Mouse (Mus musculus) MEL (cell line): ENCODE data around the gene Kcnq4. TPM values are rescaled to one million over a fixed set of nuclear protein-coding genes. Genes with fewer than 3 reads are reported as not detected.

Experiments used
- DNase-seq: peaks from one replicate; pipeline ENCODE4 v3.0.0; 2011; ENCODE audit warnings: low read depth, low spot score
- H3K27ac ChIP-seq: 2 replicates; pipeline ENCODE4 v1.5.1; 2012; ENCODE audit warnings: low read depth, mild to moderate bottlenecking, control low read depth, low read length, moderate library complexity; ENCODE audit not compliant: control insufficient read depth
- H3K27me3 ChIP-seq, 2 experiments: fragments of 150-350 bp in 1 of 2; sonication (generic) in 1 of 2; 2 replicates each; pipeline ENCODE4 v1.6.1; 2012; ENCODE audit warnings: low read length in 2 of 2, mild to moderate bottlenecking in 2 of 2, improper control_type of control experiment in 1 of 2, moderate library complexity in 1 of 2; ENCODE audit not compliant: insufficient read depth in 2 of 2, control insufficient read depth in 1 of 2
- H3K36me3 ChIP-seq, 2 experiments: 2 replicates each; pipeline ENCODE4 v1.6.1; 2012 to 2014; ENCODE audit warnings: low read length in 2 of 2, improper control_type of control experiment in 1 of 2, inconsistent platforms in 1 of 2, mild to moderate bottlenecking in 1 of 2; ENCODE audit not compliant: insufficient read depth in 2 of 2, control insufficient read depth in 1 of 2
- H3K4me1 ChIP-seq, 2 experiments: fragments of 150-350 bp in 1 of 2; sonication (generic) in 1 of 2; 2 replicates each; pipeline ENCODE4 v1.6.1; 2012; ENCODE audit warnings: low read length in 2 of 2, improper control_type of control experiment in 1 of 2, mild to moderate bottlenecking in 1 of 2; ENCODE audit not compliant: insufficient read depth in 2 of 2, control insufficient read depth in 1 of 2
- H3K4me3 ChIP-seq, 2 experiments: fragments of 150-350 bp in 1 of 2; sonication (generic) in 1 of 2; 2 replicates each; pipeline ENCODE4 v1.5.1; 2012; ENCODE audit warnings: low read depth in 2 of 2, low read length in 2 of 2, mild to moderate bottlenecking in 2 of 2, moderate library complexity in 2 of 2, control low read depth in 1 of 2, improper control_type of control experiment in 1 of 2; ENCODE audit not compliant: control insufficient read depth in 1 of 2, insufficient read depth in 1 of 2
- H3K79me2 ChIP-seq: 2 replicates; pipeline ENCODE4 v1.6.1; 2012; ENCODE audit warnings: mild to moderate bottlenecking, low read length, moderate library complexity; ENCODE audit not compliant: control insufficient read depth, poor library complexity, insufficient read depth
- H3K9ac ChIP-seq: 2 replicates; pipeline ENCODE4 v1.6.1; 2012; ENCODE audit warnings: low read depth, mild to moderate bottlenecking, control low read depth, low read length, moderate library complexity; ENCODE audit not compliant: control insufficient read depth, poor library complexity, severe bottlenecking
- H3K9me3 ChIP-seq: fragments of 150-350 bp; sonication (generic); replicated peaks from 2 replicates; pipeline ENCODE4 v1.6.1; 2012; ENCODE audit warnings: mild to moderate bottlenecking, low read length, improper control_type of control experiment, moderate library complexity; ENCODE audit not compliant: insufficient read depth
- BHLHE40 ChIP-seq: IDR thresholded peaks from 2 replicates; pipeline ENCODE4 v1.6.1; 2012; ENCODE audit warnings: low read depth, mild to moderate bottlenecking, inconsistent platforms, low read length, improper control_type of control experiment, borderline replicate concordance
- CHD1 ChIP-seq: IDR thresholded peaks from 2 replicates; pipeline ENCODE4 v1.6.1; 2012; ENCODE audit warnings: low read depth, mild to moderate bottlenecking, inconsistent platforms, low read length, improper control_type of control experiment
- CHD2 ChIP-seq: IDR thresholded peaks from 2 replicates; pipeline ENCODE4 v1.6.1; 2011; ENCODE audit warnings: low read length, improper control_type of control experiment
- ELF1 ChIP-seq: IDR thresholded peaks from 2 replicates; pipeline ENCODE4 v1.6.1; 2014; ENCODE audit warnings: low read depth, mild to moderate bottlenecking, inconsistent platforms, low read length, improper control_type of control experiment, moderate library complexity
- EP300 ChIP-seq, 2 experiments: IDR thresholded peaks; 2 replicates each; pipeline ENCODE4 v1.6.1; 2011; ENCODE audit warnings: improper control_type of control experiment in 2 of 2, low read length in 2 of 2, low read depth in 1 of 2, mild to moderate bottlenecking in 1 of 2
- GABPA ChIP-seq: IDR thresholded peaks from 2 replicates; pipeline ENCODE4 v1.6.1; 2012; ENCODE audit warnings: low read depth, mild to moderate bottlenecking, inconsistent platforms, low read length, improper control_type of control experiment, moderate library complexity
- HCFC1 ChIP-seq: IDR thresholded peaks from 2 replicates; pipeline ENCODE4 v1.6.1; 2012; ENCODE audit warnings: low read depth, mild to moderate bottlenecking, inconsistent platforms, low read length, improper control_type of control experiment, moderate library complexity
- KAT2A ChIP-seq: conservative IDR thresholded peaks from 2 replicates; pipeline ENCODE4 v1.6.1; 2012; ENCODE audit warnings: low read depth, low read length, improper control_type of control experiment, inconsistent platforms
- MAFK ChIP-seq: IDR thresholded peaks from 2 replicates; pipeline ENCODE4 v1.6.1; 2011; ENCODE audit warnings: low read depth, mild to moderate bottlenecking, low read length, improper control_type of control experiment, borderline replicate concordance
- MAZ ChIP-seq: IDR thresholded peaks from 2 replicates; pipeline ENCODE4 v1.6.1; 2012; ENCODE audit warnings: low read depth, mild to moderate bottlenecking, inconsistent platforms, low read length, improper control_type of control experiment
- MYB ChIP-seq: IDR thresholded peaks from 2 replicates; pipeline ENCODE4 v1.6.1; 2011; ENCODE audit warnings: mild to moderate bottlenecking, low read depth, low read length, improper control_type of control experiment
- NRF1 ChIP-seq: IDR thresholded peaks from 2 replicates; pipeline ENCODE4 v1.6.1; 2014; ENCODE audit warnings: low read depth, mild to moderate bottlenecking, inconsistent platforms, low read length, improper control_type of control experiment, moderate library complexity; ENCODE audit not compliant: poor library complexity, insufficient read depth, severe bottlenecking
- RCOR1 ChIP-seq: IDR thresholded peaks from 2 replicates; pipeline ENCODE4 v1.6.1; 2012; ENCODE audit warnings: low read depth, mild to moderate bottlenecking, inconsistent platforms, low read length, improper control_type of control experiment
- TBP ChIP-seq: IDR thresholded peaks from 2 replicates; pipeline ENCODE4 v1.8.0; 2011; ENCODE audit warnings: low read depth, low read length, improper control_type of control experiment
- USF1 ChIP-seq: IDR thresholded peaks from 2 replicates; pipeline ENCODE4 v1.6.1; 2014; ENCODE audit warnings: low read depth, mild to moderate bottlenecking, inconsistent platforms, low read length, improper control_type of control experiment, moderate library complexity
- ZMIZ1 ChIP-seq: IDR thresholded peaks from 2 replicates; pipeline ENCODE4 v1.6.1; 2012; ENCODE audit warnings: low read depth, mild to moderate bottlenecking, inconsistent platforms, low read length, improper control_type of control experiment, moderate library complexity
- polyA plus RNA-seq, 2 experiments: library from polyadenylated mRNA; stranded (reverse) in 1 of 2; unstranded in 1 of 2; fragments of >175 nt in 1 of 2; fragments of >200 nt in 1 of 2; gene quantifications; 2 replicates each; pipeline versions ENCODE4 v1.2.1 to v1.2.4; 2012; ENCODE audit warnings: low replicate concordance in 2 of 2, low read depth in 1 of 2; ENCODE audit not compliant: insufficient read length in 2 of 2, insufficient read depth in 1 of 2, missing spikeins in 1 of 2
- total RNA-seq: library from RNA; depleted of rRNA; stranded (reverse); fragments of 300-350 nt; gene quantifications from 2 replicates; pipeline ENCODE4 v1.2.3, GENCODE M21; 2012

Kcnq4 gene
- total and polyA plus RNA-seq, 3 experiments: 0.07 TPM; not detected in 2

- Histone ChIP-seq H3K79me2 (no peaks in the 10 kb centered on the region), H3K9me3 (no peaks in the 10 kb centered on the region), H3K36me3 (no peaks in the 10 kb centered on the region), H3K4me3 (no peak overlapping the region), H3K4me1 (peaks cover 0 to 6% of the 10 kb centered on the region in 2 experiments; a peak in 2 of 4 replicates), H3K9ac (no peak overlapping the region), H3K27ac (no peak overlapping the region), H3K27me3 (no peaks in the 10 kb centered on the region)
- TF ChIP-seq MYB: no peak
- TF ChIP-seq MAZ: no peak
- no peak for TF ChIP-seq CHD1
- TF ChIP-seq CHD2: no peak
- no peak for TF ChIP-seq BHLHE40
- no peak for TF ChIP-seq USF1
- TF ChIP-seq GABPA: no peak
- DNase-seq: no peak
These were observed 1.8 kb downstream of the Kcnq4 start for GRCm38 (mm10) chr4:120746552-120747150.

GRCm38 (mm10) chr4:120745731-120746551 is 2.5 kb downstream of the Kcnq4 start:
- H3K9me3 ChIP-seq: no peaks in the 10 kb centered on the region
- no peak overlapping the region for H3K4me3 ChIP-seq
- H3K79me2 ChIP-seq: no peaks in the 10 kb centered on the region
- no peak for DNase-seq
- H3K27ac ChIP-seq: no peak overlapping the region
- H3K27me3 ChIP-seq: no peaks in the 10 kb centered on the region
- no peak overlapping the region for H3K9ac ChIP-seq
- H3K36me3 ChIP-seq: no peaks in the 10 kb centered on the region
- H3K4me1 ChIP-seq: peaks cover 0 to 6% of the 10 kb centered on the region in 2 experiments; a peak in 2 of 4 replicates
- TF ChIP-seq NRF1 (no peak), ELF1 (no peak), MAFK (no peak), HCFC1 (no peak), KAT2A (no peak), MAZ (no peak), EP300 (IDR thresholded peaks at IDR 0.05; ENCODE audit: low read depth in 1 of 2, low read length in 2 of 2) (no peak), RCOR1 (no peak), ZMIZ1 (no peak), TBP (no peak), CHD2 (no peak), MYB (no peak)
